Mouse (Mus musculus) sigmoid colon, adult 10 weeks (tissue): ENCODE measurements around the gene Ccdc134. TPM values are rescaled to one million over a fixed set of nuclear protein-coding genes. Genes with fewer than 3 reads are reported as not detected.

ENCODE experiments used
- polyA plus RNA-seq: library from polyadenylated mRNA; stranded (reverse); fragments of 350-450 nt; fragmentation: Illumina TruSeq; extraction: RNeasy Lipid Tissue Mini Kit (QIAGEN cat#74804); gene quantifications from one replicate; pipeline ENCODE4 v1.2.3, GENCODE M21; 2014; ENCODE audit warnings: low read depth, low replicate concordance

Gene Ccdc134
- polyA plus RNA-seq = 2.9 TPM

DNA sequence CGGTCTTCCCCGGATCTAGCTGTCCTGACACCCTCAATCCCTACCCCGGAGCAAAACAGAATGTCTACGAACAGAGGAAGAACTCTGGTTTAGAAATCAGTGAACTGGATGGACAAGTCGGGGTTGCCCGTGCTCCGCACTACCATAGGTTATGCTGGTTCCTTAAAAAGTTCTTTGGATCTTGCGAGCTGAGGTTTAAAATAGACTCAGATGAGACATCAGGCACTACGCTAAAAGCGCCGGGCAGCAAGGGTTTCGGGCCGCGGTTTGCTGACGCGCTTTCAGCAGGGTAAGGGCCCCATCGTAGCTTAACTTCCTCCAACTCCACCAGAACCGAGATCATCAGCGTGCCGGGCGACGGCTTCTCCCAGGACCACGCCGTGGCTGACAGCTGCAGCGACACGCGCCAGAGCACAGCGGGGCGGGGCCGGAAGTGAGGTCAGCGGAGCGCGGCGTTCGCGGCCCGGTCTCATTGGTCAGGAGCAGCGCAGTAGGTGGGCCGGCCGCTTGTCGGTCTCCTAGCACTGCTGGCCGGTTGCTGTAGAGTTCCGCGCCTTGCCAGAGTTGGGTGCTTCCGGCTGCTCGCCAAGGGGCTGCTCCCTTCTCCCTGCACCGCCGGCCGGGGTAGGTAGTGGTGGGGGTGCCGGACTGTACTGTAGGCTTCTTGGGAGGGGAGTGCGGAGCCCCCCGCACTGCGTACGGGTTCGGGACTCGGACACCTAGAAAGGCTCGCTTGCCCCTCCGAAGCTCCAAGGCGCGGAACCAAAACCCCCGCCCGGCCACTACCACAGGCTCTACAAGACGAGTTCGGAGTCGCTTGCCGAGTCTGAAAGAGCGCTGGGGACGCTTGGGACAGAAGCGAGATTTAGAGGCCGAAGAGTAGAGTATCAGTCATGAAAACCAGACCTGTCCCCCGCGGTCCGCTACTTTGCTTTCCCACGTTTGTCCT is at the start of gene Ccdc134:
Gene Ccdc134 (plus strand): TSS at position 497 of the 949 bp plus-strand sequence.

DNA sequence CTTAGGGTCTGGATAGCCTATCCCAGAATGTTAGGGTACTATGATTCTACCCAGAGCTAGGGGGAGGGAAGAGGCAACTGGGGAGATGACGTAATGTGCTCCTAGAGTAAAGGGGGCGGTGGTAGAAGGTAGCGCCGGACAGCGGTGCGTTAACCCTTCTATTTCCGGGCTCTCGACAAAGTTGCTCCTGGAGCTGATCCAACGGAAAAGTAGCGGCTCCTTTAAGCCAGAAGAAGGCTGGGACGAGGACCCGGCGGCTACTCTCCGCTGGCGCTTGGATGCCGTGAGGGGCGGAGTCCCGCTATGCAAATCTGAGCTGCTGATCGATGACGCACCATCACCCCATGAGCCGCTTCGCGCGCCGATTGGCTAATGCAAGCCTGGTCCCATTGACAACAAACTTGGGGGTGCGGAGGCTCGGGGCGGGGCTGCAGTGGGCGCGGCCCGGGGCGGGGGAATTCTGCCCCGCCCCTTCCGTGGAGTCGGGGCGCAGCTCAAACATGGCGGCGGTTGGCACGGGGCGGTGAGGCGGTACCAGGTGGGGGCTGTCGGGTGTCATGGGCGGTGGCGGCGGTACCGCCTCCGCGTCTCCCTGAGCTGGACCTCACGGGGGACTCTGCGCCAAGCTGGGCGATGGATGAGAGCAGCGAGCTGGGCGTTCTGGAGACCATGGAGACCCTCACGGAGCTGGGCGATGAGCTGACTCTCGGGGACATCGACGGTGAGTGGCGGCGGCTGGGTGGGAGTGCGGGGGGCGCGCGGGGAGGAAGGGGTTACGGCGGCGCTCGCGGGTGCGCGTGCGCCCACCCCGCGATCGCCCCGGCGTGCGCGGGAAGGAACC is 19.3 kb downstream of the Ccdc134 start, which contains the start of gene Srebf2:
Gene Srebf2 (plus strand): TSS at position 412 of the 841 bp plus-strand sequence.

Other genes with a start within 250 kb of the Ccdc134 start
- gene Polr3h, start 201.7 kb upstream of the Ccdc134 start, polyA plus RNA-seq = 0.41 TPM
- gene Csdc2, start 191.2 kb upstream of the Ccdc134 start, polyA plus RNA-seq = 0.19 TPM
- gene Pmm1, start 167.0 kb upstream of the Ccdc134 start, polyA plus RNA-seq = 2.9 TPM
- gene 1700029P11Rik, start 147.4 kb upstream of the Ccdc134 start, polyA plus RNA-seq = not detected
- 67.2 TPM for gene Xrcc6, start 140.1 kb upstream of the Ccdc134 start, polyA plus RNA-seq
- gene Desi1, start 94.1 kb upstream of the Ccdc134 start, polyA plus RNA-seq = 10.5 TPM
- 306 TPM for gene Snu13, start 80.3 kb upstream of the Ccdc134 start, polyA plus RNA-seq
- not detected for gene 4930407I10Rik, start 68.8 kb upstream of the Ccdc134 start, polyA plus RNA-seq
- gene Mei1, start 57.9 kb upstream of the Ccdc134 start, polyA plus RNA-seq = not detected
- gene Srebf2, start 19.3 kb downstream of the Ccdc134 start, polyA plus RNA-seq = 19.9 TPM
- gene Shisa8, start 84.9 kb downstream of the Ccdc134 start, polyA plus RNA-seq = not detected
- 3.3 TPM for gene Tnfrsf13c, start 96.4 kb downstream of the Ccdc134 start, polyA plus RNA-seq
- gene Cenpm, start 116.8 kb downstream of the Ccdc134 start, polyA plus RNA-seq = not detected
- not detected for gene 1500009C09Rik, start 124.5 kb downstream of the Ccdc134 start, polyA plus RNA-seq
- 1.4 TPM for gene Sept3, start 147.0 kb downstream of the Ccdc134 start, polyA plus RNA-seq
- gene Wbp2nl, start 171.0 kb downstream of the Ccdc134 start, polyA plus RNA-seq = not detected
- gene Naga, start 211.0 kb downstream of the Ccdc134 start, polyA plus RNA-seq = 40.5 TPM
- gene Pheta2, start 211.0 kb downstream of the Ccdc134 start, polyA plus RNA-seq = 0.76 TPM
- 58.1 TPM for gene Smdt1, start 211.0 kb downstream of the Ccdc134 start, polyA plus RNA-seq
- gene Ndufa6, start 226.4 kb downstream of the Ccdc134 start, polyA plus RNA-seq = 482 TPM